Mouse (Mus musculus): ENCODE measurements at regions not wholly inside any gene's neighbourhood (a gene's known extent, or its start where the extent isn't known, plus 50 kb on each side); places are given as distances from the start of the nearest gene placed in this dataset.

DNA sequence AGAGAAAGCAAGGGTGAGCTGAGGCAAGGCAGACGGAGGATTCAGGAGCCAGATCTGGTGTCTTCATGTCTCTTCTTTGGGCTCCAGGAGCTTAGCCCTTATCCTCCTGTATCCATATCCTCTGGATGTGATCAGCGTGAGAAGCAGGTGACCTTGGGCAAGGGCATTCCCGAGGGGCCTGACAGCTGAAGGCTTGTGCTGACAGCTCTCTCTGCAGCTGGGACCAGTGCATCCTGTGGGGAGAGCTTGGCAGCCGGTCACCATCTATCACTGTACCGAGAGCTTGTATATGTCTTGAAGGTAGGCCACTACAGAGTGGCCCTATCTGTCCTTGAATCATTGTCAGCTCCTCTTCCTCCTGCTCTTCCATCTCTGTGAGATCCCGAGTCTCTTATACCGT lies 158.5 kb upstream of the Cdh13 start:
- Histone ChIP-seq H3K4me1 (ENCODE audit: control insufficient read depth, insufficient read depth, low read length) (no peaks in the 10 kb centered on the region), H3K27ac (ENCODE audit: insufficient read depth, low read length) (no peak overlapping the region), H3K4me3 (ENCODE audit: insufficient read depth, low read length) (no peak overlapping the region)
- TF ChIP-seq CTCF (IDR thresholded peaks at IDR 0.05; ENCODE audit: extremely low read depth, insufficient read depth, low read length) (no peak), POLR2A (IDR thresholded peaks at IDR 0.05; ENCODE audit: extremely low read depth, insufficient read depth, low read length) (no peak)

DNA sequence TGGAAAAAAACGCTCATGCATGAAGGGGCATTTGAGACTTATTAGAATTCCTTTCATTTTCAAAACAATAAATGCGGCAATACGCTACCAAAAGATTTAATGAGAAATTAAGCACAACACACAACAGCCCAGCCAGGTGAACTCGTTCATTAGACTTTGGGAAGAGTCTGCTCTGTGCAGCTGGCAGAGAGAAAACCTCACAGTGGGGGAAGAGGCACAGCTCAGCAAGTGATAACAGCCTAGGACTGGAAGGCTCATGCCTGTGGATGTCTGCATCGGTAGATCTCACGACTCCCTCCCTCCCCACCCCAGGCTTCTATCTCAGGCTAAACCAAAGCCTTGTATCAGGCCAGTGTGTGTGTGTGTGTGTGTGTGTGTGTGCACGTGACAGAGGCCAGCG lies 169.3 kb upstream of the Cdh13 start:
- Histone ChIP-seq H3K4me1 (ENCODE audit: control insufficient read depth, insufficient read depth, low read length) (peaks cover 3% of the 10 kb centered on the region; the same call in 1 of the 2 replicates), H3K4me3 (ENCODE audit: insufficient read depth, low read length) (no peak overlapping the region), H3K27ac (ENCODE audit: insufficient read depth, low read length) (no peak overlapping the region)
- TF ChIP-seq CTCF (IDR thresholded peaks at IDR 0.05; ENCODE audit: extremely low read depth, insufficient read depth, low read length) (no peak), POLR2A (IDR thresholded peaks at IDR 0.05; ENCODE audit: extremely low read depth, insufficient read depth, low read length) (no peak)

DNA sequence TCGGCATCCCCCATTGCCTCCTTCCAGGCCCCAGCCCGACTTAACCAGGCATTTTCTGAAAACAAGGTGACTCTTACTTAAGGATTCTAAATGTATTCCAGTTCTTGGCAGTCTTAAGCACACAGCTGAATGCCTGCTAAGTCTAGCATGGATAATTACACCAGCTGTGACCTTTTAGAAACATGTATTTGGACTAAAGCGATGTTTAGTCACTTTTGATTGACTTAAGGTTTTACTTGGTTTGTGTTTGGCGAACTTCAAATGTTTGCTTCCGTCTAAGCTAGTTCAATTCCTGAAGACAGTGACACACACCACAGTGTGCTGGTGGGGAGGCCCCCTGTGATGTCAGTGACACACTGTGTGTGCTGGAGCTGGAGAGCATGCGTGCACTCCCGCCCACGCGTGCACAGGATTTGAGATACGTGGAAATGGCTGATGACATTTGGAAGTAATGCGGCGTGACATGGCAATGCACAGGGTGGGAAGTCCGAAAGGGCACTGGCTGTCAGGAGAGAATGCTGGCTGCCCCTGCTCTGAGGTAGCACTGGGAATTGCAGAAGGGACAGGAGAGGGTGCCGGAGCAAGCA lies 179.0 kb upstream of the Cdh13 start:
- H3K27ac ChIP-seq (ENCODE audit: insufficient read depth, low read length), result no peak overlapping the region
- no peak for TF ChIP-seq POLR2A (IDR thresholded peaks at IDR 0.05; ENCODE audit: extremely low read depth, insufficient read depth, low read length)
- no peak for TF ChIP-seq CTCF (IDR thresholded peaks at IDR 0.05; ENCODE audit: extremely low read depth, insufficient read depth, low read length)

GRCm38 (mm10) chr8:118101346-118101745 lies 182.2 kb upstream of the Cdh13 start:
- TF ChIP-seq CTCF (IDR thresholded peaks at IDR 0.05; ENCODE audit: extremely low read depth, insufficient read depth, low read length), result no peak
- no peak for TF ChIP-seq POLR2A (IDR thresholded peaks at IDR 0.05; ENCODE audit: extremely low read depth, insufficient read depth, low read length)

More for the DNA sequence above, 179.0 kb upstream of the Cdh13 start:
- Histone ChIP-seq H3K4me1 (ENCODE audit: control insufficient read depth, insufficient read depth, low read length) (no peaks in the 10 kb centered on the region), H3K4me3 (ENCODE audit: insufficient read depth, low read length) (no peak overlapping the region)

DNA sequence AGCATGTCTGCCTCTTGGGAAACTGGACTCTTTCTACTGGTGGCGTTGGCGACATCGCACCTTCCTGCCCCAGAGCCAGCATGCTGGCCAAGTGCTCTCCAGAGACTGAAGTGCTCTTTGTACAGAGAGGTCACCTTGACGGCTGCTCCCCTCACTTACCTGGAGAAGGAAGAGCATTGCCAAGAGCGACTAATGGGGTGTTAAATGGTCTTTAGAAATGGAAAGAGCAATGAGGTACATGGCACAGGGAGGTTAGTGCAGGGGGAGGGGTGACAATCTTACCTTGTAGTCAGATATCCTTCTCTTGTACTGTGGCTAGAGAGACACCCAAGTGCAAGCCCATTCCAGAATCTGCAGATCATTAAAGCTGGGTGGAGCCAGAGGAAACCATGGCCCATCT lies 220.8 kb upstream of the Cdh13 start:
- TF ChIP-seq POLR2A (IDR thresholded peaks at IDR 0.05; ENCODE audit: extremely low read depth, insufficient read depth, low read length) (no peak), CTCF (IDR thresholded peaks at IDR 0.05; ENCODE audit: extremely low read depth, insufficient read depth, low read length) (no peak)
- Histone ChIP-seq H3K27ac (ENCODE audit: insufficient read depth, low read length) (no peak overlapping the region), H3K4me3 (ENCODE audit: insufficient read depth, low read length) (no peak overlapping the region), H3K4me1 (ENCODE audit: control insufficient read depth, insufficient read depth, low read length) (no peaks in the 10 kb centered on the region)

More at GRCm38 (mm10) chr8:118101346-118101745, 182.2 kb upstream of the Cdh13 start:
- H3K4me3 ChIP-seq (ENCODE audit: insufficient read depth, low read length), result no peak overlapping the region
- no peaks in the 10 kb centered on the region for H3K4me1 ChIP-seq (ENCODE audit: control insufficient read depth, insufficient read depth, low read length)
- H3K27ac ChIP-seq (ENCODE audit: insufficient read depth, low read length), result no peak overlapping the region

DNA sequence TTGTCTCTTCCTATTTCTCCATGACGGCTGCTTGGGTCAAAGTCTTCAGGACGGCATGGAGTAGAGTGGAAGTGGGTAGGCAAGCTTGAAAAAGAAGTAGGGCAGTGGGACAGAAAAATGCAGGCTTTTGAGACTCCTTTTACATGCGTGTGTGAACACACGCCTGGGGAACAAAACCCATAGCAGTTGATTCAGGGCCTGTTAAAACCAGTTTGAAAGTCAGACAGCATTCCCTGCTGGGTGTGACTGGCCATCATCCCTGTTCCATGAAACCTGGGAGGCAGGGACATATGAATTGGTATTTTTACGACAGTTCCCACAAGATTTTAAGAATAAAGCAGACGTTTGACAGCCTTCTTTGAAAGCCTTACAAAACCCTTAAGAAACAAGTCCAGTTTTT lies 226.8 kb upstream of the Cdh13 start:
- Histone ChIP-seq H3K27ac (ENCODE audit: insufficient read depth, low read length) (no peak overlapping the region), H3K4me3 (ENCODE audit: insufficient read depth, low read length) (no peak overlapping the region), H3K4me1 (ENCODE audit: control insufficient read depth, insufficient read depth, low read length) (peaks cover 1% of the 10 kb centered on the region; the same call in 1 of the 2 replicates)
- TF ChIP-seq POLR2A (IDR thresholded peaks at IDR 0.05; ENCODE audit: extremely low read depth, insufficient read depth, low read length), result no peak
- TF ChIP-seq CTCF (IDR thresholded peaks at IDR 0.05; ENCODE audit: extremely low read depth, insufficient read depth, low read length), result no peak

GRCm38 (mm10) chr8:118055536-118055935 lies 228.0 kb upstream of the Cdh13 start:
- H3K27ac ChIP-seq (ENCODE audit: insufficient read depth, low read length), result no peak overlapping the region
- H3K4me3 ChIP-seq (ENCODE audit: insufficient read depth, low read length), result no peak overlapping the region
- H3K4me1 ChIP-seq (ENCODE audit: control insufficient read depth, insufficient read depth, low read length), result peaks cover 1% of the 10 kb centered on the region; the same call in 1 of the 2 replicates
- TF ChIP-seq POLR2A (IDR thresholded peaks at IDR 0.05; ENCODE audit: extremely low read depth, insufficient read depth, low read length) (no peak), CTCF (IDR thresholded peaks at IDR 0.05; ENCODE audit: extremely low read depth, insufficient read depth, low read length) (no peak)

DNA sequence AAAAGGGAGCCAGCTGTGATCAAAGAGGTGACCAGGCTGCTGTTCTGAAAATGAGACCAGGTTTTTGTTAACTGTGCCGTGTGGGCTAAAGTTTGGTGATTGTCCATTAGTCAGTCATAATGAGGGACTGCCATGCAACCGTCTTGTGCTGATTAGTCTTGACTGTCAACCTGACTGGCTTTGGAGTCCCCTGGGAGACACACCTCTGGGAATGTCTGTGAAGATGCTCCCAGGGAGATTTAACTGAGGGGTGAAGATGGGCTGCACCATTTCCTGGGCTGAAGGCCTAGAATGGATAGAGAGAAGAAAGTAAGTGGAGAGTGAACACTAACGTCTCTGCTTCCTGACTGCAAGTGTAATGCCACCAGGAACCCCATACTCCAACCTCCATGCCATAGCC lies 233.1 kb upstream of the Cdh13 start:
- Histone ChIP-seq H3K4me3 (ENCODE audit: insufficient read depth, low read length) (no peak overlapping the region), H3K27ac (ENCODE audit: insufficient read depth, low read length) (no peak overlapping the region), H3K4me1 (ENCODE audit: control insufficient read depth, insufficient read depth, low read length) (no peaks in the 10 kb centered on the region)
- TF ChIP-seq POLR2A (IDR thresholded peaks at IDR 0.05; ENCODE audit: extremely low read depth, insufficient read depth, low read length), result no peak
- TF ChIP-seq CTCF (IDR thresholded peaks at IDR 0.05; ENCODE audit: extremely low read depth, insufficient read depth, low read length), result no peak

- Histone ChIP-seq H3K4me1 (ENCODE audit: control insufficient read depth, insufficient read depth, low read length) (no peaks in the 10 kb centered on the region), H3K27ac (ENCODE audit: insufficient read depth, low read length) (no peak overlapping the region)
- TF ChIP-seq POLR2A (IDR thresholded peaks at IDR 0.05; ENCODE audit: extremely low read depth, insufficient read depth, low read length), result no peak
Measured at GRCm38 (mm10) chr8:118042253-118042860, 240.6 kb upstream of the Mphosph6 start.

DNA sequence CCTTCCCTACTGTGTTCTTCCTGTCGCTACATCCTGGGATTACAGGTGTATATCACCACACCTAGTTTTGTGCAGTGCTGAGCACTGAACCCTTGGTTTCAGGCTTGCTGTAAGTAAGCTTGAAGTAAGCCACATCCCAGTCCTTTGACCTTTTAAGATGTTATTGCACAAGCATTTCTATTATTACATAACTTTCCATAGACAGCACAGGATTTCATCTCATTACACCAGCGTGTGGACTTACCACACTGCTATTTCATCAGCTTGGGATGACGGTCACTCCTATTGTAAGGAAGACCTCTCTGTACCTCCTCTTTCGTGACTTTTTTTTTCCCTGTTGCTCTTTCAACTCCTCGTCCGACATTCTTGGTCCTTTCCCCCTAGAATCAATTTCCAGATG lies 239.5 kb upstream of the Mphosph6 start:
- no peak overlapping the region for H3K4me3 ChIP-seq (ENCODE audit: insufficient read depth, low read length)
- no peak overlapping the region for H3K27ac ChIP-seq (ENCODE audit: insufficient read depth, low read length)
- no peak for TF ChIP-seq CTCF (IDR thresholded peaks at IDR 0.05; ENCODE audit: extremely low read depth, insufficient read depth, low read length)
- no peak for TF ChIP-seq POLR2A (IDR thresholded peaks at IDR 0.05; ENCODE audit: extremely low read depth, insufficient read depth, low read length)
- no peaks in the 10 kb centered on the region for H3K4me1 ChIP-seq (ENCODE audit: control insufficient read depth, insufficient read depth, low read length)

More at GRCm38 (mm10) chr8:118042253-118042860, 240.6 kb upstream of the Mphosph6 start:
- H3K4me3 ChIP-seq (ENCODE audit: insufficient read depth, low read length), result no peak overlapping the region
